In genomic region chr1:116108381-116108780, GRCm38 (mm10) we compare ENCODE assay signal across 17 mouse cellular contexts.
"Had no signal": no experiment of that assay in that cellular context is flagged by ENCODE, and none has a peak within 500 bp of the region (broad histone marks: within the 10 kb centered on the region; RNA-seq: fewer than 3 reads in every experiment).

No protein-coding gene starts in this region.

- H3K27me3 ChIP-seq: midbrain, embryonic 12.5 days; neural tube, embryonic 13.5 days; neural tube, embryonic 15.5 days had no signal

- H3K4me2 ChIP-seq: lung, embryonic 14.5 days; midbrain, embryonic 12.5 days; neural tube, embryonic 13.5 days; neural tube, embryonic 15.5 days had no signal

- H3K9ac ChIP-seq: lung, embryonic 14.5 days; midbrain, embryonic 12.5 days; neural tube, embryonic 13.5 days; neural tube, embryonic 15.5 days had no signal

- H3K4me1 ChIP-seq: midbrain, embryonic 10.5 days; midbrain, embryonic 12.5 days; neural tube, embryonic 15.5 days had no signal

- H3K9me3 ChIP-seq: midbrain, embryonic 10.5 days; midbrain, embryonic 12.5 days; neural tube, embryonic 13.5 days; neural tube, embryonic 15.5 days had no signal

- H3K4me3 ChIP-seq: midbrain, embryonic 10.5 days; midbrain, embryonic 12.5 days; myocyte; neural tube, embryonic 13.5 days; neural tube, embryonic 15.5 days had no signal

- DNase-seq: lung, adult 18-20 months; lung, embryonic 14.5 days; lung, postnatal 10 days; lung, postnatal 4 days; retina, postnatal 1 day; right cerebral cortex, adult 18-20 months; right cerebral cortex, postnatal 25 days; right cerebral cortex, postnatal 4 days; spleen, adult 18-20 months; thymus, adult 18-20 months; thymus, postnatal 14 days; thymus, postnatal 36 days had no signal

- H3K36me3 ChIP-seq: midbrain, embryonic 10.5 days; midbrain, embryonic 12.5 days; neural tube, embryonic 13.5 days; neural tube, embryonic 15.5 days had no signal

- H3K27ac ChIP-seq: midbrain, embryonic 10.5 days; midbrain, embryonic 12.5 days; neural tube, embryonic 13.5 days; neural tube, embryonic 15.5 days had no signal
